Mouse (Mus musculus): ENCODE data around the gene Esrra.

DNA sequence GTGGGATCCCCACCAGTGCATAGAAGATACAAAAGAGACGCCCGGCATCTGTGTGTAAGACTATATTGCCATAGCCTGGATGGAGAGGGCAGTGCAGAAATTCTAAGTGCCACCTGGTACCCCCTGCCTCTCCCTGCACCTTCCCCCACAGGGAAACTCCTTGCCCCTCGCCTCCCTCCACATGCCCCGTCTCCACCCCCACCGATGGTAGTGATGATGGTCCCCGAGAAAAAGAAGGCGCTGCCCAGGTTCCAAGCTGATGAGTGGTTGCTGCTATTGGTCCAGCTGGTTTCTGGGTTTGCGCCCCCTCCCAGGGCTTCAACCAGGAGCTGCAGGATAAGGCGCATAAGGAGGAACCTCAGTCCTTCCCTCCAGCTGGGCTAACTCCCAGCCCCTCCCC, 6.5 kb upstream of the Esrra start:
- no peak for TF ChIP-seq TAL1 (IDR thresholded peaks at IDR 0.05; ENCODE audit: low read length)
- TF ChIP-seq GATA1 (IDR thresholded peaks at IDR 0.05; ENCODE audit: low read length), result no peak

All from erythroblast, embryonic 14.5 days (primary cell).